8 mouse cellular contexts compared by ENCODE assay signal in genomic region chr15:28187472-28188360, GRCm38 (mm10). TPM values are rescaled to one million over a fixed set of nuclear protein-coding genes. Genes with fewer than 3 reads are reported as not detected.
DNase-seq lines count a peak whose midpoint lies in the region; ATAC-seq and TF ChIP-seq lines count a peak whose summit lies in the region.

No protein-coding gene starts in this region.

- H3K27ac ChIP-seq in ES-E14 (ENCODE audit: insufficient read depth, low read depth, low read length, poor library complexity, severe bottlenecking) = no peak overlapping the region
- no peak overlapping the region for H3K27ac ChIP-seq in forebrain, postnatal 0 days (ENCODE audit: low read depth, low read length)
- H3K27ac ChIP-seq in layer of hippocampus, adult 2 months = no peak overlapping the region

- TF ChIP-seq CTCF in forebrain, postnatal 0 days (IDR thresholded peaks at IDR 0.05; ENCODE audit: low read depth) = peak; percentile 96
- peak; percentile 95 for TF ChIP-seq CTCF in layer of hippocampus, adult 2 months (conservative IDR thresholded peaks at IDR 0.05)

- DNase-seq in ES-E14 (ENCODE audit: low read depth, low spot score) = peak; percentile 54
- DNase-seq in cerebellum, adult 11-12 months = peak; percentile 22
- peak; percentile 88 for DNase-seq in forebrain, postnatal 0 days
- peak; percentile 86 for DNase-seq in heart, postnatal 4 days
- DNase-seq in layer of hippocampus, adult 2 months (ENCODE audit: low spot score in 2 of 2) = peak; percentile 63 to 85
- peak; percentile 80 for DNase-seq in lung, postnatal 36 days
- DNase-seq in retina, postnatal 7 days (ENCODE audit: low read depth, low spot score) = peak; percentile 45
- peak; percentile 51 for DNase-seq in urinary bladder, adult 2 months (ENCODE audit: low spot score)

- H3K27me3 ChIP-seq in forebrain, postnatal 0 days (ENCODE audit: insufficient read depth, low read length) = no peaks in the 10 kb centered on the region

- peak; percentile 88 for ATAC-seq in forebrain, postnatal 0 days

- H3K36me3 ChIP-seq in ES-E14 (ENCODE audit: control insufficient read depth, insufficient read depth, low read length, poor library complexity, severe bottlenecking) = no peaks in the 10 kb centered on the region
- no peaks in the 10 kb centered on the region for H3K36me3 ChIP-seq in forebrain, postnatal 0 days (ENCODE audit: insufficient read depth)

- WGBS in forebrain, postnatal 0 days = 24% methylated on average over 22 of the region's 22 CpGs

- no peaks in the 10 kb centered on the region for H3K4me1 ChIP-seq in ES-E14 (ENCODE audit: control insufficient read depth in 2 of 2, insufficient read depth in 2 of 2, low read length in 2 of 2, poor library complexity in 1 of 2)
- no peaks in the 10 kb centered on the region for H3K4me1 ChIP-seq in forebrain, postnatal 0 days (ENCODE audit: insufficient read depth)

- no peak overlapping the region for H3K4me3 ChIP-seq in ES-E14 (ENCODE audit: insufficient read depth in 1 of 2, low read depth in 1 of 2, low read length in 2 of 2, poor library complexity in 1 of 2, severe bottlenecking in 1 of 2)
- H3K4me3 ChIP-seq in forebrain, postnatal 0 days (ENCODE audit: low read depth, low read length) = no peak overlapping the region
- peak overlapping the region; percentile 24; the same call in 1 of the 2 replicates for H3K4me3 ChIP-seq in layer of hippocampus, adult 2 months

- H3K9ac ChIP-seq in ES-E14 (ENCODE audit: insufficient read depth, low read depth, low read length, poor library complexity, severe bottlenecking) = no peak overlapping the region
- H3K9ac ChIP-seq in forebrain, postnatal 0 days = no peak overlapping the region

- in situ Hi-C loops in ES-E14 (cut with MboI; ENCODE audit: low sequenced_read_pairs in 2 of 2, unreplicated experiment in 2 of 2) = loop anchor here in 1 of 2 experiments (10.0 kb wide), 1 partner anchor 283 kb away; no protein-coding TSS in a partner anchor

- no peaks in the 10 kb centered on the region for H3K9me3 ChIP-seq in ES-E14 (ENCODE audit: control insufficient read depth, insufficient read depth, low read depth, low read length)
- H3K9me3 ChIP-seq in forebrain, postnatal 0 days (ENCODE audit: low read length) = no peaks in the 10 kb centered on the region

- H3K4me2 ChIP-seq in forebrain, postnatal 0 days (ENCODE audit: low read depth) = peak overlapping the region; percentile 24

TF ChIP-seq in ES-E14, 5 proteins besides CTCF, POLR2A, EP300 and RAD21:
- no peak for TF ChIP-seq ZNF384 (IDR thresholded peaks at IDR 0.05; ENCODE audit: low read depth, low read length)
- TF ChIP-seq HCFC1 (IDR thresholded peaks at IDR 0.05; ENCODE audit: borderline replicate concordance, insufficient read depth, low read length) = no peak
- TF ChIP-seq CHD2 (IDR thresholded peaks at IDR 0.05; ENCODE audit: low read depth, low read length) = no peak
- TF ChIP-seq MAFK (IDR thresholded peaks at IDR 0.05; ENCODE audit: insufficient read depth, low read depth, low read length) = no peak
- peak; percentile 73; the same call in 1 of the 2 replicates for TF ChIP-seq ZC3H11A (IDR thresholded peaks at IDR 0.05; ENCODE audit: borderline replicate concordance, low read depth, low read length)

RNA-seq across cellular contexts. Expression of gene Dnah5, which starts 15.8 kb away (rescaled TPM):
- total RNA-seq in ES-E14 (2012; rRNA removed) = 0.09 and 0.11 TPM in 2 replicates
- 2.0 TPM in 2 replicates for total RNA-seq in forebrain, postnatal 0 days (2014; rRNA removed)
- 0.19 and 0.24 TPM in 2 replicates for polyA plus RNA-seq in forebrain, postnatal 0 days (2015; fragmentation: Nextera tagmentation; extraction: Ambion mirVana)
- under 1 TPM; 0.02 TPM for total RNA-seq in heart, postnatal 4 days (2021)
- total RNA-seq in layer of hippocampus, adult 2 months (2021) = 1 to 10 TPM; 3.5 to 4.5 TPM
- polyA plus RNA-seq in urinary bladder, adult 2 months (2012; rRNA removed) = under 0.01 and 0.01 TPM in 2 replicates

Comparison
In these comparisons a context has a peak if more than half of its experiments do, and no peak if none do; other contexts are left out.
1. DNase-seq: peak in every context shown above with its lines; median percentile 88 in forebrain, postnatal 0 days; 86 in heart, postnatal 4 days; 80 in lung, postnatal 36 days; 74 in layer of hippocampus, adult 2 months; 54 in ES-E14; 51 in urinary bladder, adult 2 months; 45 in retina, postnatal 7 days; 22 in cerebellum, adult 11-12 months.